Mouse (Mus musculus): ENCODE measurements at regions not wholly inside any gene's neighbourhood (a gene's known extent, or its start where the extent isn't known, plus 50 kb on each side); places are given as distances from the start of the nearest gene placed in this dataset.

GRCm38 (mm10) chr9:63863328-63863727 is 105.5 kb upstream of the Smad3 start:
- TF ChIP-seq POLR2A (IDR thresholded peaks at IDR 0.05; ENCODE audit: borderline replicate concordance, extremely low read depth, insufficient read depth, insufficient read length, poor library complexity, severe bottlenecking) (no peak), CTCF (IDR thresholded peaks at IDR 0.05; ENCODE audit: borderline replicate concordance, extremely low read depth, insufficient read depth, insufficient read length) (no peak)
